Mouse (Mus musculus) adrenal gland, postnatal 4 days (tissue): ENCODE results near the gene 4933402J07Rik. TPM values are rescaled to one million over a fixed set of nuclear protein-coding genes. Genes with fewer than 3 reads are reported as not detected.

Experiments
- DNase-seq, 2 experiments: peaks; one replicate each; pipeline ENCODE4 v3.0.0; 2021 to 2022; ENCODE audit warnings: low spot score in 2 of 2, mixed read lengths in 2 of 2
- long read RNA-seq, 2 experiments: library from polyadenylated mRNA; stranded (forward); transcript quantifications; one replicate each; pipeline ENCODE4 v2.0.0; 2021
- total RNA-seq, 2 experiments: library from RNA; stranded (reverse); gene quantifications; 2 replicates each; pipeline ENCODE4 v1.2.3; 2021

Gene 4933402J07Rik
- total RNA-seq, result not detected
- long read RNA-seq, experiment 1, result 0 reads
- long read RNA-seq, experiment 2, partial matches to known transcripts, result 0 of 1 reads
- long read RNA-seq, experiment 2, other reads (novel, unspliced or antisense), result 1 of 1 reads

- no peak for DNase-seq
Observed at GRCm38 (mm10) chr8:87563553-87563952, at the start of gene 4933402J07Rik. 4933402J07Rik (plus strand) TSS chr8:87563853.

- no peak for DNase-seq
Observed at GRCm38 (mm10) chr8:87517132-87517531, 46.5 kb upstream of the 4933402J07Rik start.

GRCm38 (mm10) chr8:87525006-87525405, 38.6 kb upstream of the 4933402J07Rik start:
- no peak for DNase-seq

GRCm38 (mm10) chr8:87531176-87531575, 32.5 kb upstream of the 4933402J07Rik start:
- DNase-seq, result no peak

- DNase-seq, result no peak
Observed at GRCm38 (mm10) chr8:87533476-87533875, 30.2 kb upstream of the 4933402J07Rik start.

- no peak for DNase-seq
Observed at GRCm38 (mm10) chr8:87534846-87535245, 28.8 kb upstream of the 4933402J07Rik start.

GRCm38 (mm10) chr8:87536615-87537329, 26.9 kb upstream of the 4933402J07Rik start:
- DNase-seq, result peak; percentile 56 to 62

- DNase-seq, result no peak
Observed at GRCm38 (mm10) chr8:87539829-87540394, 23.7 kb upstream of the 4933402J07Rik start.

- DNase-seq, result no peak
Observed at GRCm38 (mm10) chr8:87549881-87550280, 13.8 kb upstream of the 4933402J07Rik start.

GRCm38 (mm10) chr8:87552801-87553200, 10.9 kb upstream of the 4933402J07Rik start:
- no peak for DNase-seq

- DNase-seq, result no peak
Observed at GRCm38 (mm10) chr8:87560801-87561200, 2.9 kb upstream of the 4933402J07Rik start.

GRCm38 (mm10) chr8:87569203-87569602, 5.5 kb downstream of the 4933402J07Rik start:
- no peak for DNase-seq

- no peak for DNase-seq
Observed at GRCm38 (mm10) chr8:87569706-87570563, 6.3 kb downstream of the 4933402J07Rik start.

- no peak for DNase-seq
Observed at GRCm38 (mm10) chr8:87570564-87570855, 6.9 kb downstream of the 4933402J07Rik start.

GRCm38 (mm10) chr8:87570880-87571279, 7.2 kb downstream of the 4933402J07Rik start:
- no peak for DNase-seq

- DNase-seq, result no peak
Observed at GRCm38 (mm10) chr8:87594272-87594671, 30.6 kb downstream of the 4933402J07Rik start.

- no peak for DNase-seq
Observed at GRCm38 (mm10) chr8:87602731-87603130, 39.1 kb downstream of the 4933402J07Rik start.

GRCm38 (mm10) chr8:87609110-87609509, 45.5 kb downstream of the 4933402J07Rik start:
- DNase-seq, result no peak

- DNase-seq, result no peak
Observed at GRCm38 (mm10) chr8:87609651-87610192, 46.1 kb downstream of the 4933402J07Rik start.

GRCm38 (mm10) chr8:87613701-87614100, 50.0 kb downstream of the 4933402J07Rik start:
- DNase-seq, result no peak

- DNase-seq, result no peak
Observed at GRCm38 (mm10) chr8:87619118-87619517, 55.5 kb downstream of the 4933402J07Rik start.

- no peak for DNase-seq
Observed at GRCm38 (mm10) chr8:87619529-87619928, 55.9 kb downstream of the 4933402J07Rik start.
